Mouse (Mus musculus) natural killer cell, adult 2 months (primary cell): ENCODE results near the gene Sub1.

Experiments used
- DNase-seq, 2 experiments: peaks; one replicate each; pipeline ENCODE4 v3.0.0; 2022; ENCODE audit warnings: low spot score in 2 of 2

Gene Sub1

GRCm38 (mm10) chr15:11968851-11969250, 27.9 kb downstream of the Sub1 start:
- peak in 1 of 2 experiments; percentile 26 for DNase-seq

GRCm38 (mm10) chr15:11966367-11966766, 30.4 kb downstream of the Sub1 start:
- peak in 1 of 2 experiments; percentile 32 for DNase-seq

GRCm38 (mm10) chr15:11965201-11965845, 31.5 kb downstream of the Sub1 start:
- DNase-seq = no peak

- DNase-seq = no peak
These were observed 32.8 kb downstream of the Sub1 start for GRCm38 (mm10) chr15:11963791-11964525.

GRCm38 (mm10) chr15:11959716-11960115, 37.1 kb downstream of the Sub1 start:
- DNase-seq = no peak

- DNase-seq = no peak
These were observed 40.7 kb downstream of the Sub1 start for GRCm38 (mm10) chr15:11956129-11956528.

GRCm38 (mm10) chr15:11954190-11954589, 42.6 kb downstream of the Sub1 start:
- DNase-seq = no peak

GRCm38 (mm10) chr15:11952159-11952558, 44.6 kb downstream of the Sub1 start:
- DNase-seq = no peak

GRCm38 (mm10) chr15:11951181-11951580, 45.6 kb downstream of the Sub1 start:
- no peak for DNase-seq

- DNase-seq = no peak
These were observed 46.6 kb downstream of the Sub1 start for GRCm38 (mm10) chr15:11950144-11950543.

- DNase-seq = no peak
These were observed 47.3 kb downstream of the Sub1 start for GRCm38 (mm10) chr15:11949490-11949889.

GRCm38 (mm10) chr15:11940855-11941254, 55.9 kb downstream of the Sub1 start:
- DNase-seq = no peak
